Mouse (Mus musculus) forebrain, embryonic 14.5 days (tissue): ENCODE measurements around the gene Dis3l2. TPM values are rescaled to one million over a fixed set of nuclear protein-coding genes. Genes with fewer than 3 reads are reported as not detected.

Source experiments
- ATAC-seq: fragments of 200-750 bp; cut with Nextera tagmentation; 2 replicates; pipeline ENCODE4 v1.8.0; 2017; ENCODE audit warnings: mild to moderate bottlenecking, moderate library complexity
- DNase-seq: peaks from one replicate; pipeline ENCODE4 v3.0.0-alpha.2; 2015; ENCODE audit warnings: low spot score
- H3K27ac ChIP-seq: fragments of 300-500 bp; sonication (generic); 2 replicates; pipeline ENCODE4 v1.5.1; 2014; ENCODE audit warnings: low read depth, mild to moderate bottlenecking, control low read depth, low read length, moderate library complexity
- H3K27me3 ChIP-seq: fragments of 300-500 bp; sonication (generic); replicated peaks from 2 replicates; pipeline ENCODE4 v1.6.1; 2014; ENCODE audit warnings: low read length, control low read depth, mixed read lengths; ENCODE audit not compliant: control insufficient read depth, insufficient read depth
- H3K36me3 ChIP-seq: fragments of 300-500 bp; sonication (generic); 2 replicates; pipeline ENCODE4 v1.6.1; 2014; ENCODE audit warnings: low read length, control low read depth; ENCODE audit not compliant: control insufficient read depth, insufficient read depth
- H3K4me1 ChIP-seq: fragments of 300-500 bp; sonication (generic); 2 replicates; pipeline ENCODE4 v1.6.1; 2014; ENCODE audit warnings: antibody characterized with exemption, low read length, control low read depth; ENCODE audit not compliant: control insufficient read depth, insufficient read depth
- H3K4me2 ChIP-seq: fragments of 300-500 bp; sonication (generic); 2 replicates; pipeline ENCODE4 v1.6.1; 2014; ENCODE audit warnings: mild to moderate bottlenecking, control low read depth, low read length
- H3K4me3 ChIP-seq: fragments of 300-500 bp; sonication (generic); 2 replicates; pipeline ENCODE4 v1.5.1; 2014; ENCODE audit warnings: low read depth, low read length, control low read depth
- H3K9ac ChIP-seq: fragments of 300-500 bp; sonication (generic); 2 replicates; pipeline ENCODE4 v1.6.1; 2014; ENCODE audit warnings: mild to moderate bottlenecking, low read length, control low read depth, moderate library complexity
- H3K9me3 ChIP-seq: fragments of 300-500 bp; sonication (generic); replicated peaks from 2 replicates; pipeline ENCODE4 v1.6.1; 2016; ENCODE audit warnings: low read length, control low read depth, mixed read lengths; ENCODE audit not compliant: control insufficient read depth
- WGBS: fragments of 180-500 bp; shearing (Covaris S2); extraction: QIAGEN DNeasy Blood & Tissue Kit; methylation state at CpG from one replicate; pipeline ENCODE4 v1.1.7; 2014; 5-methylcytosine and 5-hydroxymethylcytosine counted together
- polyA plus RNA-seq: library from polyadenylated mRNA; unstranded; fragments of >200 nt; fragmentation: Nextera tagmentation; extraction: Ambion mirVana; gene quantifications from 2 replicates; pipeline ENCODE4 v1.2.1, GENCODE M21; 2014

Gene Dis3l2
- polyA plus RNA-seq, 1 experiment from 2014 or later = 32.2 TPM

DNA sequence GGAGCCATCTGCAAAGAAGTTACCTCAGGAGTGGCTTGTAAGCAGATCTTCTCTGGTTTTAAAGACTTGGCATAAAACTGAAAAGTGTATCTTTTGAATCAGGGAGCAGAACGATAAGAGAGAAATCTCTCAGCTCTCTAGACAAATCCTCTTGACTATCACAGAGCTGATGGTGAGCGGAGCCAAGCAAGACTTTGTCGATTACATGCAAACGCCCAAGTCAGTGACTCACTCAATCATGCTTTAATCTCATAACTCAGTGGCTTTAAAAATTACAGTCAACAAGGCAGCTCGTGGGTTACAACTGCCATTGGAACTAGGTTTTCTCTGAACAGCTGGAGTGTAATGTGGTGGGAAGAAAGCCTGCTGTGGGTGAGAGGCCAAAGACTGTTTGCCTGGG is 297.8 kb downstream of the Dis3l2 start:
- ATAC-seq (no peak), DNase-seq (no peak)
- no peaks in the 10 kb centered on the region for H3K36me3 ChIP-seq
- H3K27ac ChIP-seq = no peak overlapping the region
- no peak overlapping the region for H3K9ac ChIP-seq
- H3K9me3 ChIP-seq = no peaks in the 10 kb centered on the region
- H3K27me3 ChIP-seq = no peaks in the 10 kb centered on the region
- WGBS = 92% methylated on average over 5 of the region's 5 CpGs
- no peak overlapping the region for H3K4me3 ChIP-seq
- no peak overlapping the region for H3K4me2 ChIP-seq
- 0 out of 2 replicates have a peak, but pooled peaks cover 5% of the 10 kb centered on the region for H3K4me1 ChIP-seq

DNA sequence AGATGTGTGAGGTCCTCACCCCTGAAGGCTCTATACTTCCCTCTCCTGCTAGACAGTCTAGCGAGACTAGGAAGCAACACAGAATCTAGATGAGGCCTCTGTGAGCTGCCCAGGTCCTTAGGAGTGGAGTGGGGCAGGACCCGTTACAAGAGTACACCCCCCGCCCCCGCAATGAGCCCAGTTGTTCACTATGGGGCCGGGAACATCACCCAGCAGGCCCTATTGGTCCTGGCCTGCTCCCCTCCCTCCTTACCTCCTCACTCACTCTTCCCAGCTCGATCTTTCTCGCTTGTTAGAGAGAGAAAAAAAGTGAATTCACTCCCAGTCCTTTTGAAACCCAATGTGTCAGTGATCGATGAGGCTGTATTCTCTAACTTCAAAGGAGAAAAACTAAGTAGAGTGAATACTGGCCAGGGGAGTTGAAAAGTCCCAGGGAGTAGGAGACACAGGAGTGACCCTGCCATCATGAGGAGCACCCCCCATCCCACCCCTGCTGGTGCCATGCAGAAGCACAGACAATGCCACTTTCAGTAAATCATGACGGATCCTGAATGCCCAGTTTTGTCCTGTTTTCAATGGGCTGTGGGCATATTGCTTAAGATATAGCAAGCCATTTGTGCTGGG is 299.0 kb downstream of the Dis3l2 start:
- 33% methylated on average over 9 of the region's 9 CpGs for WGBS
- no peak overlapping the region for H3K9ac ChIP-seq
- H3K4me2 ChIP-seq = no peak overlapping the region
- no peaks in the 10 kb centered on the region for H3K27me3 ChIP-seq
- no peaks in the 10 kb centered on the region for H3K9me3 ChIP-seq
- H3K4me3 ChIP-seq = no peak overlapping the region
- ATAC-seq (peak; percentile 52), DNase-seq (no peak)
- H3K27ac ChIP-seq = no peak overlapping the region
- H3K4me1 ChIP-seq = 0 out of 2 replicates have a peak, but pooled peaks cover 5% of the 10 kb centered on the region
- no peaks in the 10 kb centered on the region for H3K36me3 ChIP-seq

DNA sequence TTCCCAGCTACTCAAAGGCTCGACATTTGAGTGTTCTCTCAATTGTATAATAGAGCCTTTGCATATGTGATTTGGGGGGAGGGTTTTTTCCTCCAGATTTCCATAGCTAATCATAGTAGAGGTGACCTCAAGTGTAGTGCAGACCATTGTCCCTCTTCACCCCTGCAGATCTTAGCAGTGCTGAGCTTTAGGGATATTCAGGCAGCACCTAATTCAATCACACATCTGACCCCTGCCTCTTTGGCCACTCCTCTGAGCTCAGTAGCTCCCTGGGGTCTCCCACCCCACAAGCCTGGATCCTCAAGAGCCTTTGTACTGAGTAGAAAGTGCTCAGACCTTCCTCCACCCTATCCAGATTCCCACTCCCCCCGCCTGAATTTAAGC is 299.6 kb downstream of the Dis3l2 start:
- Histone ChIP-seq H3K9me3 (no peaks in the 10 kb centered on the region), H3K9ac (no peak overlapping the region), H3K4me1 (0 out of 2 replicates have a peak, but pooled peaks cover 5% of the 10 kb centered on the region), H3K36me3 (no peaks in the 10 kb centered on the region), H3K4me2 (no peak overlapping the region), H3K4me3 (no peak overlapping the region), H3K27ac (no peak overlapping the region; the same call in 1 of the 2 replicates), H3K27me3 (no peaks in the 10 kb centered on the region)
- WGBS = 20% methylated on average over 2 of the region's 2 CpGs
- ATAC-seq (peak; percentile 69), DNase-seq (peak; percentile 28)

DNA sequence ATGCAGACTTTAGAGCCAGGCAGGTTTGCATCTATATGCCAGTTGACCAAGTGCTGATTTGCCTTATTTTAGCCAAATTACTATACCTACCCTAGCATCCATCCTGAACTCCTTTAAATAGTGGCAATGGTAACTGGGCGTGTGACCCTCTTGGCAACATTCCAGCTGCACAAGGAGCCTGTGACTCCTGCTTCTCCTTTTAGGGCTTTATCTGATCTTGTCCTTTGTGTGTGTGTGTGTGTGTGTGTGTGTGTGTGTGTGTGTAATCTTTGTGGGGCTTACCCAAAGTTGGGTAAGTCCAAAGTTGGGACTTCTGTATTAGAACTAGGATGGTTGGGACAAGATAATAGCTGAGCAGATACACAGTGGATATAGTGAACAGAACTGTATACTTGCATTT is 302.8 kb downstream of the Dis3l2 start:
- no peak for ATAC-seq
- no peaks in the 10 kb centered on the region for H3K9me3 ChIP-seq
- no peak overlapping the region for H3K27ac ChIP-seq
- 0 out of 2 replicates have a peak, but pooled peaks cover 5% of the 10 kb centered on the region for H3K4me1 ChIP-seq
- no peak overlapping the region for H3K9ac ChIP-seq
- no peak overlapping the region for H3K4me2 ChIP-seq
- WGBS = 84% methylated on average over 1 of the region's 1 CpGs
- H3K4me3 ChIP-seq = no peak overlapping the region
- DNase-seq = no peak
- no peaks in the 10 kb centered on the region for H3K36me3 ChIP-seq
- no peaks in the 10 kb centered on the region for H3K27me3 ChIP-seq

DNA sequence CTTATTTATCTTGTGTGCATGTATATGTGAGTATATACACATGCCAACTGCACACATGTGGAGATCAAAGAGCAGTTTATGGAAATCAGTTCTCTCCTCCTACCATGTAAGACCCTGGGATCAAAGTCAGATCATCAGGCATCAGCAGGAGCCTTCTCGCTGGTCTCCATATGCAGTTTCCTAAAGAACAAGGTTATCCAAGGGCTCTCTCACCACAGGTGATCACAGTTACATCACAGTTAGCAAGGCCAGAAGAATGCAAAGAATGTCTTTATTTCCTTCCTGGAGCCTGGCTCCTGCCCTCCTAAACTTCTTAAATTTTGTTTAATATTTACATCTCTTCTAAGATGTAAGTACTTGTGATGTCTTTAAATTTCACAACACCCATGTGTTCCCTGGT is 304.6 kb downstream of the Dis3l2 start:
- H3K4me3 ChIP-seq = no peak overlapping the region
- no peaks in the 10 kb centered on the region for H3K36me3 ChIP-seq
- H3K27ac ChIP-seq = no peak overlapping the region
- ATAC-seq = no peak
- no peaks in the 10 kb centered on the region for H3K4me1 ChIP-seq
- DNase-seq = no peak
- H3K27me3 ChIP-seq = no peaks in the 10 kb centered on the region
- no peak overlapping the region for H3K9ac ChIP-seq
- H3K4me2 ChIP-seq = no peak overlapping the region
- 34% methylated on average over 1 of the region's 1 CpGs for WGBS
- no peaks in the 10 kb centered on the region for H3K9me3 ChIP-seq

DNA sequence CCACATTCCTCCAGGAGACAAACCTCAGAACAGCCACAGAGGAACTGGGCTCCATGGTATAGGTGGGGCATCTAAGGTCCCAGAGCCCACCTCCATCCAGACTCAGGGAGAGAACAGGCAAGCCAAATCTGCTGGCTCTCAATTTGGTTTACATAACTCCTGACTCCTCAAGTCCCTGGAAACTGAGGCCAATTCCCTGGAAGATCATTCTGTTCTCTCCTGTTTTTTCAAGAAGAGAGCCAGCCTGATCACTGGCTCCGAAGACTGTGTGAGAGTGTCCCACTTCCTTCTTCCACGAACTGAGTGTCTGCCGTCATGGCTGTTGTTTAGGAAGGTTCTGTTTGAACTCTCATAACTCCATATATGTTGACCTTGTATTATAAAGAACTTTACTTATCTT is 305.5 kb downstream of the Dis3l2 start:
- Histone ChIP-seq H3K9me3 (no peaks in the 10 kb centered on the region), H3K27me3 (no peaks in the 10 kb centered on the region), H3K4me1 (no peaks in the 10 kb centered on the region), H3K36me3 (no peaks in the 10 kb centered on the region), H3K27ac (no peak overlapping the region), H3K9ac (no peak overlapping the region), H3K4me2 (no peak overlapping the region), H3K4me3 (no peak overlapping the region)
- 97% methylated on average over 3 of the region's 3 CpGs for WGBS
- ATAC-seq (no peak), DNase-seq (no peak)

DNA sequence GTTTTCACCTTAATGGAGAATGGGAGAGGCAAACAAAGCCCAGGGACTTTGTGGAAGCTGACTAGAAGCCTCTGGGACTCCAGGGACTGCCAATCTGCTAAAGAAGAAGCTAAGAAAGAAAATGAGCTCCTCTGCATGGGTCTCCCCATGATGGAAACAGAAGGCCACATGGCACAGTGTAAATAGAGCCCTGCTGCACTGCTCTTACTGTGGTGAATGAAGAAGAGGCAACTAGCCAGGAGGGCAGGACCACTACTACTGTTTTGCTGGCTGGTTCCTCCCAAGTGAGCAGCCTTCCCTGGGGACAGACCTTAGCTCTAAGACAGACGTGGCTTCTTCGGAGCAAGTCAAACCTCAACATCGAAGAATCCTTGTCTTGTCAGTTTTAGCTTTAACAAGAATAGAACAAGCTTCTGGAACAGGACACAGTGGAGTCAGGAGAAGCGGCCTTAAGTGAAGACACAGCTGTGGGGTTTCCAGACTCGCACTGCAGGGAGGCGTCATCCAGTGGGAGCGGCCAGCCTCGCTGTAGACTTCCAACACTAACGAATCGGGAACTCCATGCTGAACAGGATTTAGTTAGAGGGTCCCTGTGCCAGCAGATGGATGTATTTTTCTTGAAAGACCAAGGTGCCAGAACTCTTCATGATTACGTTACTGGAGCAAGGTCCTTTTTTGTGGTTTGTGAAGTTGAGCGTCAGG is 307.2 kb downstream of the Dis3l2 start:
- no peak overlapping the region for H3K9ac ChIP-seq
- no peak overlapping the region for H3K4me2 ChIP-seq
- no peak overlapping the region for H3K4me3 ChIP-seq
- ATAC-seq = no peak
- no peaks in the 10 kb centered on the region for H3K27me3 ChIP-seq
- H3K27ac ChIP-seq = no peak overlapping the region
- H3K4me1 ChIP-seq = no peaks in the 10 kb centered on the region
- WGBS = 75% methylated on average over 12 of the region's 12 CpGs
- H3K9me3 ChIP-seq = no peaks in the 10 kb centered on the region
- H3K36me3 ChIP-seq = no peaks in the 10 kb centered on the region
- DNase-seq = no peak

DNA sequence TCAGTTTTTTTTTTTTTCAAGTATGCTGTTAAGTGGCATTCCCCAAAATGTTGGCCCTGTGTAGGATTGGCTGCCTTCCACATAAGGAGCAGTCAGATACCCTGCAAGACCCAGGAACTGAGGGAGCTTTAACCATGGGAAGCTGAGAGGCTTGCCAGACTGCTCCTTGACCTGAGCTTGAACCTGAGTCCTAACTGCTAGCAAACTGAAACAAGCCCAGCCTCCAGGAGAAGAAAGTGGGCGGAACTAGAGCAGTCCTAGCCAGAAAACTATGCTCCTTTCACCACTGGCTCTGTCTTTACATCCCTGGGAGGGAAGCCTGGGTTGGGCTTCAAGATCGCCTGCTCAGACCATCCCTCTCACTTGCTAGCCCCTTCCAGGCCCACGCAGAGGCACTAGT is 308.1 kb downstream of the Dis3l2 start:
- Histone ChIP-seq H3K9ac (no peak overlapping the region), H3K4me2 (no peak overlapping the region), H3K27me3 (no peaks in the 10 kb centered on the region), H3K36me3 (no peaks in the 10 kb centered on the region), H3K4me3 (no peak overlapping the region), H3K4me1 (no peaks in the 10 kb centered on the region), H3K9me3 (no peaks in the 10 kb centered on the region), H3K27ac (no peak overlapping the region)
- ATAC-seq (no peak), DNase-seq (no peak)
- WGBS = 74% methylated on average over 3 of the region's 3 CpGs

DNA sequence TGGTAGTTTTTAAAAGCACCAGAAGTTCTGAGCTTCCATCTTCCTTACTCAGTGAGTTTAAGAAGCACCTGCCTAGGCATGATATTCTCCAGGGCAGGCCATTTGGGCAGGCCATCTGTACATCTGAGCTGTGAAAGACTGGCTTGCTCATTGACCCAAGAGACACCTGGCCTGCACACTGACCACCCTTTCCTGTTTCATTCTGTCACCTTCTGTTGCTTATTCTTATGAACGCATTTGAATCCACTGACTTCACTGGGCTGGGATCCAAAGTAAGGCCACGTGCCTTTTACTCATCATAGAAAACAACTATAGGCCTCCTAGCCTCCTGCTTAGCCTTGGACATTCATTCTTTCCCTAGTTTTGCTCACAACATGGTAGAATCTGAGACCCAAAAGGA is 309.0 kb downstream of the Dis3l2 start:
- H3K4me1 ChIP-seq = no peaks in the 10 kb centered on the region
- no peak overlapping the region for H3K27ac ChIP-seq
- H3K36me3 ChIP-seq = no peaks in the 10 kb centered on the region
- H3K9ac ChIP-seq = no peak overlapping the region
- ATAC-seq (no peak), DNase-seq (no peak)
- H3K4me2 ChIP-seq = no peak overlapping the region
- WGBS = 91% methylated on average over 2 of the region's 2 CpGs
- no peaks in the 10 kb centered on the region for H3K27me3 ChIP-seq
- no peak overlapping the region for H3K4me3 ChIP-seq
- H3K9me3 ChIP-seq = no peaks in the 10 kb centered on the region
